Mouse (Mus musculus): ENCODE results near the gene Pde4c. TPM values are rescaled to one million over a fixed set of nuclear protein-coding genes. Genes with fewer than 3 reads are reported as not detected.

The Pde4c gene
- polyA plus RNA-seq, 1 experiment from 2014 or later: 0.06 TPM

DNA sequence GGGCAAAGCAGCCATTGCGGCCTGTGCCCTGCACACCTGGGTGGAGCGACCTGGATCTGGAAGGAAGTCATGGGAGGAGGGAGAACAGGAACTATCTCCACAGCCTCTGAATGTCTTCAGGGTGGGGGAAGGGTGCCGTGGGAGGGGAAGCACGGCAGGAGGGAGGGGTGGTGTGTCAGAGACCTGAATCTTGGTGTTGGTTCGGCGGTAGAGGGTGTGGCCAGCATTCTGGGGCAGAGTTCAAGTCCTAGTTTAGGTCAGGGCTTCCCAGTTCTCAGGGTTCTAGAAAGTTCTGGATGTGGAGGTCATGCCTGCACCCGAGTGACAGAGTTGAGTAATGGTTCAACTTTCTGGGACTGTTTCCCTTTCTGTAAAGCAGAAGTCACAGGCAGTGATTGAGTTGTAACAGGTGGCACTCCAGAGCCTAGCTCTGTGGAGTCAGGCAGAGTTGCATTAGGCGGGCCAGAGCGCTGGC is 3.7 kb upstream of the Pde4c start:
- Histone ChIP-seq H3K4me2 (ENCODE audit: low read depth, low read length) (no peak overlapping the region), H3K27me3 (ENCODE audit: control insufficient read depth, insufficient read depth, low read length) (no peaks in the 10 kb centered on the region), H3K4me3 (ENCODE audit: low read depth, low read length) (no peak overlapping the region), H3K9ac (replicated peaks; ENCODE audit: low read length) (no peak overlapping the region), H3K4me1 (ENCODE audit: control insufficient read depth, insufficient read depth, low read length) (no peaks in the 10 kb centered on the region), H3K36me3 (replicated peaks; ENCODE audit: control insufficient read depth, insufficient read depth, low read depth, low read length) (no peaks in the 10 kb centered on the region), H3K9me3 (replicated peaks; ENCODE audit: control insufficient read depth, low read length) (no peaks in the 10 kb centered on the region), H3K27ac (replicated peaks; ENCODE audit: low read depth, low read length) (no peak overlapping the region)
- 67% methylated on average over 9 of the region's 9 CpGs for WGBS
- ATAC-seq (replicated peaks; ENCODE audit: insufficient number of reproducible peaks, low FRiP score, low TSS enrichment, low read depth) (no peak), DNase-seq (ENCODE audit: low spot score) (no peak)

DNA sequence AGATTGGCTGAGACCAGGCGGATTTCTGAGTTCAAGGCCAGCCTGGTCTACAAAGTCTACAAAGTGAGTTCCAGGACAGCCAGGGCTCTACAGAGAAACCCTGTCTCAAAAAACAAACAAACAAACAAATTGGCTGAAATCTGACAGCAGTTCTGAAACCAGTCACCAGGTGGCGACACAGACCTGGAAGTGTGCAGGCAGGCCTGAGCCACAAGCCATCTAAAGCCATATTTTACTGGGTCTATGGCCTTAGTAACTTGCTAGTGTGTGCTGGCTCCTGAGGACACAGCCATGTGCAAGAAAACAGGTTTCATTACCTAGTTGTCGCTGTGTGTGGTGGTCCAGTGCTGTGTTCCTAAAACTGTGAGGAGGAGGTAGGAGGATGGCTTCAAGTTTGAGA is 2.8 kb upstream of the Pde4c start:
- Histone ChIP-seq H3K9ac (replicated peaks; ENCODE audit: low read length) (no peak overlapping the region), H3K27me3 (ENCODE audit: control insufficient read depth, insufficient read depth, low read length) (no peaks in the 10 kb centered on the region), H3K4me1 (ENCODE audit: control insufficient read depth, insufficient read depth, low read length) (no peaks in the 10 kb centered on the region), H3K27ac (replicated peaks; ENCODE audit: low read depth, low read length) (no peak overlapping the region), H3K4me2 (ENCODE audit: low read depth, low read length) (no peak overlapping the region), H3K36me3 (replicated peaks; ENCODE audit: control insufficient read depth, insufficient read depth, low read depth, low read length) (no peaks in the 10 kb centered on the region), H3K4me3 (ENCODE audit: low read depth, low read length) (no peak overlapping the region), H3K9me3 (replicated peaks; ENCODE audit: control insufficient read depth, low read length) (no peaks in the 10 kb centered on the region)
- ATAC-seq (replicated peaks; ENCODE audit: insufficient number of reproducible peaks, low FRiP score, low TSS enrichment, low read depth) (no peak), DNase-seq (ENCODE audit: low spot score) (peak; percentile 80)
- 1% methylated on average over 3 of the region's 3 CpGs for WGBS

DNA sequence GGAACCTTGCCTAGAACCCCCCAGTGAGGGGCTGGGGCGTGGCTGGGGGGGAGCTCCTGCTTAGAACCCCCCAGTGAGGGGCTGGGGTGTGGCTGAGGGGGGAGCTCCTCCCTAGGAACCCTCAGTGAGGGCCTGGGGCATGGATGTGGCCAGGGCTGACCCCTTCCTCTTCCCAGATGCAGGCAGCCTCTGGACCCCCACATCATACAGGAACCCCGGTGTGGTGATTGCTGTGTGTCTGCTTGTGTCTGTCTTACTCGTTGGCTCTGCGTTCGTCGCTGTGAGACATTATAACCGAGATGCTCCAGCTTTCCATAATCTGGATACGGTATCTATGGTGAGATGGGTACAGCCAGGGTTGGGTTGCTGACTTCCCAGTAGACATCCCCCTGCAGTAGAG is 1.9 kb upstream of the Pde4c start:
- ATAC-seq (replicated peaks; ENCODE audit: insufficient number of reproducible peaks, low FRiP score, low TSS enrichment, low read depth) (no peak), DNase-seq (ENCODE audit: low spot score) (no peak)
- H3K4me2 ChIP-seq (ENCODE audit: low read depth, low read length): no peak overlapping the region

DNA sequence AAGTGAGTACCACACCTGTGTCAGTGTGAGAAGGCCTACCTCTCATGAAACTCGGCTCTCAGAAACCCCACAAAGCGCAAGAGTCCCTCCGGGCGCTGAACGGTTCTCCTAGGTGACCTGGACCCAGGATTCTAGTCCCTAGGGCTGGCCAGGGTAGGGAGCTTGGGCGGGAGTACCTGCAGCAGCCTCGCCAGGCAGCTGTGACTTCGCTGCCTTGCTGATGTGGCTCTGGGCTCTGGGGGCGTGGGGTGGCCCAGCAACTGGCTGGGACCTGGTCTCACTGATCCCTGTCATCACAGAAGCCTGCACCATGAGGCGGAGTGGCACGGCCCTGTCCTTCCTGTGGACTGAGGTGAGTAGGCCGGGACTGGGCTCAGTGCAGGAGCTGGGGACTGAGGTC is 696 bp downstream of the Pde4c start:
- Histone ChIP-seq H3K9me3 (replicated peaks; ENCODE audit: control insufficient read depth, low read length) (no peaks in the 10 kb centered on the region), H3K9ac (replicated peaks; ENCODE audit: low read length) (no peak overlapping the region), H3K36me3 (replicated peaks; ENCODE audit: control insufficient read depth, insufficient read depth, low read depth, low read length) (no peaks in the 10 kb centered on the region), H3K27me3 (ENCODE audit: control insufficient read depth, insufficient read depth, low read length) (peaks cover 4% of the 10 kb centered on the region), H3K4me1 (ENCODE audit: control insufficient read depth, insufficient read depth, low read length) (no peaks in the 10 kb centered on the region), H3K4me2 (ENCODE audit: low read depth, low read length) (no peak overlapping the region), H3K4me3 (ENCODE audit: low read depth, low read length) (no peak overlapping the region), H3K27ac (replicated peaks; ENCODE audit: low read depth, low read length) (no peak overlapping the region)
- no peak for ATAC-seq (replicated peaks; ENCODE audit: insufficient number of reproducible peaks, low FRiP score, low TSS enrichment, low read depth)
- DNase-seq (ENCODE audit: low spot score): no peak
- WGBS: 73% methylated on average over 12 of the region's 12 CpGs

More for the DNA sequence above, 1.9 kb upstream of the Pde4c start:
- Histone ChIP-seq H3K9ac (replicated peaks; ENCODE audit: low read length) (no peak overlapping the region), H3K4me3 (ENCODE audit: low read depth, low read length) (no peak overlapping the region), H3K36me3 (replicated peaks; ENCODE audit: control insufficient read depth, insufficient read depth, low read depth, low read length) (no peaks in the 10 kb centered on the region), H3K9me3 (replicated peaks; ENCODE audit: control insufficient read depth, low read length) (no peaks in the 10 kb centered on the region), H3K27me3 (ENCODE audit: control insufficient read depth, insufficient read depth, low read length) (no peaks in the 10 kb centered on the region), H3K4me1 (ENCODE audit: control insufficient read depth, insufficient read depth, low read length) (no peaks in the 10 kb centered on the region), H3K27ac (replicated peaks; ENCODE audit: low read depth, low read length) (no peak overlapping the region)
- 81% methylated on average over 8 of the region's 8 CpGs for WGBS

DNA sequence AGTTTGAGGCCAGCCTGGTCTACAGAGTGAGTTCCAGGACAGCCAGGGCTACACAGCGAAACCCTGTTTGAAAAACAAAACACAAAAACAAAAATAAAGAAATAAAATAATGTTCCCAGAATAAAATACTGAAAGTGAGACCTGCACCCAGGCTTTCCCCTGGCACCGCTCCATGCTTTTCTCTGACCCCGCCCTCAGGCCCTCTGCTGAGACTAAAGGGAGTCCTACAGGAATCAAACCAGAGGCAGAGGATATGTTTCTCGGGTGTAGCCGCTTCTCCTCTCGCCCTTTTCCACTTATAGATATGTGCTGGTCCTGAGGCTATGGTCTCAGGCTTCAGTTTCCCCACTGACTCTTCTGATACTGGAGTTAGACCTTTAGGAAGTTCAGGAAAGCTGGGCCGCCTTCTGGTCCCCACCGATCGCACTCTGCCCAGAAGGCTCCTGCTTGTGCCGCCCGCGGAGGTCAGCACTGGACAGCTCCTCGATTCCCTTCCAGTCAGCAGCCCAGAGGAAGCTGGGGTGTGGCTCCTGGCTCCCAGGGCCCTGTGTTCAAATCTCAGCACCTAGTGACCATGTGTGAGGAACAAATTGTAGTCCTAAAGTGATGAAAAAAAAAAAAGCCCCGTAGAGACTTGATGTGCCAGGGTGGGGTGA is 2.4 kb downstream of the Pde4c start:
- peaks cover 2% of the 10 kb centered on the region; the same call in 1 of the 2 replicates for H3K4me1 ChIP-seq (ENCODE audit: control insufficient read depth, insufficient read depth, low read length)
- H3K27ac ChIP-seq (replicated peaks; ENCODE audit: low read depth, low read length): no peak overlapping the region
- no peaks in the 10 kb centered on the region for H3K36me3 ChIP-seq (replicated peaks; ENCODE audit: control insufficient read depth, insufficient read depth, low read depth, low read length)
- H3K27me3 ChIP-seq (ENCODE audit: control insufficient read depth, insufficient read depth, low read length): peaks cover 18% of the 10 kb centered on the region
- H3K9ac ChIP-seq (replicated peaks; ENCODE audit: low read length): no peak overlapping the region
- no peak overlapping the region for H3K4me2 ChIP-seq (ENCODE audit: low read depth, low read length)
- WGBS: 26% methylated on average over 14 of the region's 14 CpGs
- no peak overlapping the region for H3K4me3 ChIP-seq (ENCODE audit: low read depth, low read length)
- H3K9me3 ChIP-seq (replicated peaks; ENCODE audit: control insufficient read depth, low read length): no peaks in the 10 kb centered on the region
- no peak for ATAC-seq (replicated peaks; ENCODE audit: insufficient number of reproducible peaks, low FRiP score, low TSS enrichment, low read depth)
- DNase-seq (ENCODE audit: low spot score): peak; percentile 61

DNA sequence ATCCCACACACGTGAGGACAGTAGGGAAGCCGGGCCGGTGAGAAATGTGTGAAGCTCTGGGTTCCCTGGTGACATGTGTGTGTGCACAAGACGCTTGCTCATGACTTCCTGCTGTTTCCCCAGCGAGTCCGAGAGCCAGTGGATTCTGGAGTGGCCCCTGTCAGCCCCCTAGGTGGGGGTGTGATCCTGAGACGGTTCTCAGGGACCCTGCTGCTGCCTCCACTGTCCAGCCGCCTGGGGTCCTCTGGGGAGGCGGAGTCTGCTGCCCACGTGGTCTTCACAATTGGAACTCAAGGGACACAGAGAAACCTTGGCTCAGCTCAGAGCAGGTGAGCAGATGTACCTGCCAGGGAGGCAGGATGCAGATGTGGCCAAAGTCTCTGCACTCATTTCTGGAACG is 3.2 kb downstream of the Pde4c start:
- Histone ChIP-seq H3K27me3 (ENCODE audit: control insufficient read depth, insufficient read depth, low read length) (peaks cover 19% of the 10 kb centered on the region), H3K9me3 (replicated peaks; ENCODE audit: control insufficient read depth, low read length) (no peaks in the 10 kb centered on the region), H3K4me2 (ENCODE audit: low read depth, low read length) (no peak overlapping the region), H3K4me3 (ENCODE audit: low read depth, low read length) (no peak overlapping the region), H3K9ac (replicated peaks; ENCODE audit: low read length) (no peak overlapping the region), H3K4me1 (ENCODE audit: control insufficient read depth, insufficient read depth, low read length) (peaks cover 2% of the 10 kb centered on the region; the same call in 1 of the 2 replicates), H3K27ac (replicated peaks; ENCODE audit: low read depth, low read length) (no peak overlapping the region), H3K36me3 (replicated peaks; ENCODE audit: control insufficient read depth, insufficient read depth, low read depth, low read length) (no peaks in the 10 kb centered on the region)
- ATAC-seq (replicated peaks; ENCODE audit: insufficient number of reproducible peaks, low FRiP score, low TSS enrichment, low read depth) (no peak), DNase-seq (ENCODE audit: low spot score) (no peak)
- 43% methylated on average over 11 of the region's 11 CpGs for WGBS

DNA sequence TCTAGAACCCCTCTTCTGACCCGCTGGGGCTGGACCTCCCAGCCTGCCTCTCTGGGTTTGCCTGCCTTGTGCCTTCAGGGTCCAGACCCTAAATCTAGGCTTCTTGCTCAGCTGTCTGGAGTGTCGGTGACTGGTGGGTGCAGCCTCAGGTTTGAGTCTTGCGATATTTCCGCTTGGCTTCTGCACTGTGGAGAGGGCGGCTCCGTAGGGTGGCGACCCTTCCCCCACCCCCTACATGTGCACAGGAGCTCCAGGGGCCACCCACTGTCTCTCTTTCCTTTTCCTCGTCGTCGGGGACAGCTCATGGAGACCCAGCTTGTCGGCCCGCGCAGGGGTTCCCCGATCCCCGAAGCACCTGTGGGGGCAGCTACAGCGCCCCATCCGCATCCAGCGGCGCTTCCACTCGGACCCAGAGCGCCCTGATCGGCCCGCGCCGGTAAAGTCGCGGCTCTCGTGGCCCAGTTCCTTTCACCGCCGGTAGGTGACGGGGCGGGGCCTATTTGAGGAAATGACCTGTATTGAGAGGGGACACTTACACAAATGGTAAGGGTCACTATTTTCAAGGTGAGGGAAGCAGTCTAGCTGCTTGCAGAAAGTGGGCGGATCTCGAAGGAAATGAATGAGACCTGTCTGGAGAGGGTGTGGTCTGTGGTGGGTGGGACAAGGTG is 6.4 kb downstream of the Pde4c start:
- Histone ChIP-seq H3K4me1 (ENCODE audit: control insufficient read depth, insufficient read depth, low read length) (peaks cover 2% of the 10 kb centered on the region; the same call in 1 of the 2 replicates), H3K9me3 (replicated peaks; ENCODE audit: control insufficient read depth, low read length) (no peaks in the 10 kb centered on the region), H3K27ac (replicated peaks; ENCODE audit: low read depth, low read length) (no peak overlapping the region), H3K4me2 (ENCODE audit: low read depth, low read length) (peak overlapping the region; percentile 29), H3K27me3 (ENCODE audit: control insufficient read depth, insufficient read depth, low read length) (peaks cover 19% of the 10 kb centered on the region), H3K9ac (replicated peaks; ENCODE audit: low read length) (peak overlapping the region; percentile 37; the same call in 1 of the 2 replicates), H3K36me3 (replicated peaks; ENCODE audit: control insufficient read depth, insufficient read depth, low read depth, low read length) (no peaks in the 10 kb centered on the region), H3K4me3 (ENCODE audit: low read depth, low read length) (0 out of 2 replicates have a peak overlapping the region, but pooled peaks have one; percentile 5)
- 3% methylated on average over 34 of the region's 34 CpGs for WGBS
- DNase-seq (ENCODE audit: low spot score): no peak
- no peak for ATAC-seq (replicated peaks; ENCODE audit: insufficient number of reproducible peaks, low FRiP score, low TSS enrichment, low read depth)

DNA sequence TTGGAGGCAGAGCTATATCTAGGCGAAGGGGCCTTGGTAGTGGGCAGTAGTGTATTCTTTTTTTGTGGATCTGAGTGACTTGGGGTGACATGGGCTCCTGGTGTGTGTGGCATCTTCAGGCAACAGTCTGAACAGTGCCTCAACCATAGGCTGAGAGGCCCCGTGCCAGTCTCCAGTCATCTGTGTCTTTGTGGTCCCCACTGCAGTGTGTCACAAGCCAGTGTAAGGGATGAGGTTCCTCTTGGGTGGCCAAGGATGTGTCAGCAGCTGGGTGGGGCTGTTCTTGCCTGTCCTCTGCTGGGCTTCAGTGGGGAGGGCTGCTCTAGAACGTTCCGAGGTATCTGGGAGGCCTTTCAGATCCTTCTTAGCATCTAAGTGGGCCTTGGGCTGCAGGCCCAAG is 7.4 kb downstream of the Pde4c start:
- H3K4me3 ChIP-seq (ENCODE audit: low read depth, low read length): no peak overlapping the region
- peaks cover 19% of the 10 kb centered on the region for H3K27me3 ChIP-seq (ENCODE audit: control insufficient read depth, insufficient read depth, low read length)
- DNase-seq (ENCODE audit: low spot score): no peak
- no peak for ATAC-seq (replicated peaks; ENCODE audit: insufficient number of reproducible peaks, low FRiP score, low TSS enrichment, low read depth)
- no peaks in the 10 kb centered on the region for H3K9me3 ChIP-seq (replicated peaks; ENCODE audit: control insufficient read depth, low read length)
- H3K4me1 ChIP-seq (ENCODE audit: control insufficient read depth, insufficient read depth, low read length): peaks cover 2% of the 10 kb centered on the region; the same call in 1 of the 2 replicates
- 89% methylated on average over 4 of the region's 4 CpGs for WGBS
- no peak overlapping the region for H3K9ac ChIP-seq (replicated peaks; ENCODE audit: low read length)
- no peaks in the 10 kb centered on the region for H3K36me3 ChIP-seq (replicated peaks; ENCODE audit: control insufficient read depth, insufficient read depth, low read depth, low read length)
- no peak overlapping the region for H3K27ac ChIP-seq (replicated peaks; ENCODE audit: low read depth, low read length)
- no peak overlapping the region for H3K4me2 ChIP-seq (ENCODE audit: low read depth, low read length)
